Mouse (Mus musculus) spleen, adult 2 months (tissue): ENCODE results near the gene Slc16a3.

Experiments
- CTCF ChIP-seq: fragments of 200-500 bp; IDR thresholded peaks from 2 replicates; pipeline ENCODE4 v1.5.1; 2011; ENCODE audit warnings: mild to moderate bottlenecking, inconsistent platforms; ENCODE audit not compliant: insufficient read depth, insufficient read length, insufficient replicate concordance; ENCODE audit errors: extremely low read depth
- POLR2A ChIP-seq: fragments of 200-500 bp; IDR thresholded peaks from 2 replicates; pipeline ENCODE4 v1.6.1; 2011; ENCODE audit warnings: low read depth, low read length, inconsistent platforms

- TF ChIP-seq CTCF (no peak), POLR2A (no peak)
Measured at GRCm38 (mm10) chr11:120955701-120956100, 7.4 kb downstream of the Slc16a3 start.
